Mouse (Mus musculus) stomach, embryonic 14.5 days (tissue): ENCODE results near the gene Hdgfl1. TPM values are rescaled to one million over a fixed set of nuclear protein-coding genes. Genes with fewer than 3 reads are reported as not detected.

Source experiments
- ATAC-seq: fragments of 200-750 bp; cut with Nextera tagmentation; 2 replicates; pipeline ENCODE4 v1.8.0; 2017; ENCODE audit warnings: low read depth, moderate TSS enrichment; ENCODE audit not compliant: insufficient number of reproducible peaks, insufficient read depth, low FRiP score
- H3K27ac ChIP-seq: fragments of 300-500 bp; sonication (generic); 2 replicates; pipeline ENCODE4 v1.5.1; 2014; ENCODE audit warnings: mild to moderate bottlenecking, low read length, moderate library complexity, mixed read lengths
- H3K27me3 ChIP-seq: fragments of 300-500 bp; sonication (generic); 2 replicates; pipeline ENCODE4 v1.6.1; 2014; ENCODE audit warnings: low read length, control low read depth, mixed read lengths; ENCODE audit not compliant: control insufficient read depth, insufficient read depth
- H3K36me3 ChIP-seq: fragments of 300-500 bp; sonication (generic); 2 replicates; pipeline ENCODE4 v1.6.1; 2014; ENCODE audit warnings: mild to moderate bottlenecking, control low read depth, low read length, moderate library complexity, mixed read lengths; ENCODE audit not compliant: control insufficient read depth, insufficient read depth
- H3K4me1 ChIP-seq: fragments of 300-500 bp; sonication (generic); 2 replicates; pipeline ENCODE4 v1.6.1; 2014; ENCODE audit warnings: low read length, control low read depth, mixed read lengths; ENCODE audit not compliant: control insufficient read depth, insufficient read depth
- H3K4me2 ChIP-seq: fragments of 300-500 bp; sonication (generic); replicated peaks from 2 replicates; pipeline ENCODE4 v1.6.1; 2014; ENCODE audit warnings: low read depth, low read length, control low read depth
- H3K4me3 ChIP-seq: fragments of 300-500 bp; sonication (generic); 2 replicates; pipeline ENCODE4 v1.5.1; 2014; ENCODE audit warnings: low read depth, low read length, control low read depth
- H3K9ac ChIP-seq: fragments of 300-500 bp; sonication (generic); replicated peaks from 2 replicates; pipeline ENCODE4 v1.6.1; 2014; ENCODE audit warnings: low read depth, mild to moderate bottlenecking, control low read depth, low read length, moderate library complexity, mixed read lengths
- H3K9me3 ChIP-seq: fragments of 300-500 bp; sonication (generic); 2 replicates; pipeline ENCODE4 v1.6.1; 2016; ENCODE audit warnings: low read depth, low read length, control low read depth; ENCODE audit not compliant: control insufficient read depth
- WGBS: fragments of 180-500 bp; shearing (Covaris S2); extraction: QIAGEN DNeasy Blood & Tissue Kit; methylation state at CpG from one replicate; pipeline ENCODE4 v1.1.7; 2014; 5-methylcytosine and 5-hydroxymethylcytosine counted together
- polyA plus RNA-seq: library from polyadenylated mRNA; unstranded; fragments of >200 nt; fragmentation: Nextera tagmentation; extraction: Ambion mirVana; gene quantifications from 2 replicates; pipeline ENCODE4 v1.2.1, GENCODE M21; 2014

Hdgfl1 gene
- polyA plus RNA-seq, 1 experiment from 2014 or later = not detected

DNA sequence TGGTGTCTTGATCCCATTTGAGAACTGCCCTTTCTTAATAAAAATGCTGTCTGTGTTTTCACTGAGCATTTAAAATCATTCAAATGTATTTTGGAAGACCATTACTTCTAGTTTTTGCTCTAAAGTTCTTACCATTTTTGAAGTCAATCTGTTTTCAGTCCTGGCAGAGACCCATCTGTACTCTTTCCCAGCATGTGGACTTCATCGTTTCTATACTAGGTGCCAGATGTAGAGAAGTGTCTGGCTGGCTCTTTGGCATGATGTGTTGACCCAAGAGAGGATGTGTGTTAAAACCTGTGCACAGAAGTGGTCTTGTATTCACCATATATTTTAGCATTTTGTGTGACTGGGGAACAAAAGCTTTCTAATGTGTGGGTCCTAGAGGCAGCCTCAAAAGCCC is 25.9 kb downstream of the Hdgfl1 start:
- Histone ChIP-seq H3K27ac (no peak overlapping the region), H3K4me2 (no peak overlapping the region), H3K27me3 (no peaks in the 10 kb centered on the region), H3K4me1 (no peaks in the 10 kb centered on the region), H3K9me3 (no peaks in the 10 kb centered on the region), H3K36me3 (no peaks in the 10 kb centered on the region), H3K4me3 (no peak overlapping the region), H3K9ac (no peak overlapping the region)
- WGBS = 62% methylated on average over 1 of the region's 1 CpGs
- no peak for ATAC-seq

DNA sequence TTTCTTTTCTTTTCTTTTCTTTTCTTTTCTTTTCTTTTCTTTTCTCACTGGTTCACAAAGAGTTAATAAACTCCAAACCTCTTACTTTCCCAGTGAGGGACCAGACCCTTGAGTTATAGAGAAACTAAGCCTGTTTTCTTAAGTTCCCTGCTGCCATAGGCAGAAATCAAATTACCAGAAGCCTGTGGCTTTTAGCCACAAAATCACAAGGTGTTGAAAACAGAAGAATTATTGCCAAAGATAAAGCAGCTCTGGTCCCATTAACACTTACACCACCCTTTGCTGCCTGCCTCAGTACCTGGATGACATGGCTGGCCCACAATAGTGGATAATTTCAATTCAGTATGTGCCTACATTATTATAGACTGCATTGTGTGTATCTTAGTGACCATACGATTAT is 35.0 kb downstream of the Hdgfl1 start:
- H3K9ac ChIP-seq = no peak overlapping the region
- WGBS = 77% methylated on average over 1 of the region's 1 CpGs
- H3K9me3 ChIP-seq = no peaks in the 10 kb centered on the region
- no peaks in the 10 kb centered on the region for H3K36me3 ChIP-seq
- no peak overlapping the region for H3K4me3 ChIP-seq
- no peaks in the 10 kb centered on the region for H3K27me3 ChIP-seq
- no peak for ATAC-seq
- no peaks in the 10 kb centered on the region for H3K4me1 ChIP-seq
- no peak overlapping the region for H3K4me2 ChIP-seq
- H3K27ac ChIP-seq = no peak overlapping the region

DNA sequence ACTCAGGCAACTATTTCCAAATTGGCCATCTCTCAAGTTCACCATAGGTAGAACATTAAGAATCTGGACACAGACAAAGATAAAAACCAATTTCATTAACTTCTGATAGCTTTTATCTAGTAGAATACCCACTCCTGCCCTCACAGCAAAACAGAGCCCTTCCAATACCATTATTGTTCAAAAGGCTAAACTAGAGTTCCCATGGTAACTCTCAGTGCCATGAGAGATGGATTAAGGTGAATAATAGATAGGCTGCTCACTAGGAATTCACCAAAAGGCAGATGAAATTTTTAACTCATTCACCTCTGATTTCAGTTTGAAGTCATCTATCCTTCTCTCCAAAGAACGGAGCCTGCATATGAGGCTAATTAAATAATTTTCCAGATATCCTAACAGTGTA is 45.7 kb downstream of the Hdgfl1 start:
- Histone ChIP-seq H3K9ac (no peak overlapping the region), H3K36me3 (no peaks in the 10 kb centered on the region), H3K27ac (no peak overlapping the region), H3K4me2 (no peak overlapping the region), H3K9me3 (no peaks in the 10 kb centered on the region), H3K4me1 (no peaks in the 10 kb centered on the region), H3K27me3 (no peaks in the 10 kb centered on the region), H3K4me3 (no peak overlapping the region)
- 92% methylated on average over 1 of the region's 1 CpGs for WGBS
- no peak for ATAC-seq

DNA sequence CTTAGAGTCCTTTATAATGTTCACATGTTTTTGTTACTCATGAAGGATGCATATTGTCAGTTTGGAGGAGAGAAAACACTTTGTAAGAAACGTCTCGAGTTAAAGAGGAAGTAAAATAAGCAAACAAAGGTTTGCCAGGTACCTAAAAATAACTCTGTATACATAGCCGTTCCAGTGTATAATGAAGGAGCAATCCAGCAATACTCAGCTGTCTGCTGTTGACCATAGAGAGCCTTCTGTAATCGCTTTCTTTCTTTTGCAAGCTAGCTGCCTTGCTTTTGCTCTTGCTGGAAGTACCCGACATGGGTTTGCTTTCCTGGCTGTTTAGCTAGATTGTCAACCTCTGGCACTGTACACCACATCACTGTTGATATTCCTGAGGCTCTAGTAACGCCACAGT is 48.6 kb downstream of the Hdgfl1 start:
- 17% methylated on average over 6 of the region's 6 CpGs for WGBS
- Histone ChIP-seq H3K4me1 (no peaks in the 10 kb centered on the region), H3K36me3 (no peaks in the 10 kb centered on the region), H3K4me3 (no peak overlapping the region), H3K9me3 (no peaks in the 10 kb centered on the region), H3K27me3 (no peaks in the 10 kb centered on the region), H3K27ac (no peak overlapping the region), H3K4me2 (no peak overlapping the region), H3K9ac (no peak overlapping the region)
- 0 out of 2 replicates have a peak, but pooled peaks have one; percentile 49 for ATAC-seq

DNA sequence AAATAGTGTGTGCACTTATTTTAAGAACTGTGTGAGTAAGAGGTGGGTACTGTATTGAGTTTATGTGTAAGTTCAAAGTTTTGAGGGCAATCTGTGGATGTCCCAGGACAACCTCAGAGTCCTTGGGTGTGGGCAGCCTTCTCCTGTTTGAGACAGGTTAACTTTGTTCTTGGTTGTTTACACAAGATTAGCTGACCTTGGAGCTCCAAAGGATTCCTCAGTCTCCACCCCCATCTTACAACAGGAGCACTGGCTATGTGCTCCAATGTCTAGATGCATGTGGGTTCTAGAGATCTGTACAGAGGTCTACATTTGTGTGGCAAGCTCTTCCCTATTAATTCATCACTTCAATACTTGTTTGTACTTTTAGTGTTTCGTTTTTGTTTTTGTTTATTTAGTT is 49.0 kb downstream of the Hdgfl1 start:
- Histone ChIP-seq H3K9me3 (no peaks in the 10 kb centered on the region), H3K27me3 (no peaks in the 10 kb centered on the region), H3K9ac (no peak overlapping the region), H3K4me3 (no peak overlapping the region), H3K36me3 (no peaks in the 10 kb centered on the region), H3K4me2 (no peak overlapping the region), H3K4me1 (no peaks in the 10 kb centered on the region), H3K27ac (no peak overlapping the region)
- WGBS = 56% methylated on average over 1 of the region's 1 CpGs
- ATAC-seq = no peak; the same call in 1 of the 2 replicates

DNA sequence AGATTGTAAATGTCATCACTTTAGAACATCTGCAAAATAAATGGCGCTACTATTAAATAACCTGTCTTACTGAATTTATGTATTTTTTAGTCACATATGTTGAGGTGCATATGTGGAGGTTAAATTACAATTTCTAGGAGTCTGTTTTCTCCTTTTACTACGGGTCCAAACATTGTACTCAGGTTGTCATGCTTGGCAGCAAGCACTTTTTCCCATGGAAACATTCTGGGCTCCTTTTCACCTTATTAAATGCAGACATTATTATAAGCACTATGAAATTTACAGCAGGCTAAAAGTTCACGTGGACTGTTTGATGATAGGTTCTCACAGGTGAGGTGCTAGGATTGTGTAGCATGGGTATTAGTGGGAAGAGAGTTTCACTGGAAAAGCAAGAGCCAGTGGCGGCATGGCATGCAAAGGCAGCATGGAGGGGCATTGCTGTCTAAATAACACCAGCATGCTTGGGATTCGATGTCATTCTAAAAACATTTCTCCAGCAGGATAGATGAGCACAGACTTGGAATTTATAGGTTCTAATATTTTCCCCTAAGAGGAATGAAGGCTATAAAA is 50.7 kb downstream of the Hdgfl1 start:
- no peak overlapping the region for H3K27ac ChIP-seq
- no peaks in the 10 kb centered on the region for H3K36me3 ChIP-seq
- no peak overlapping the region for H3K4me3 ChIP-seq
- ATAC-seq = no peak
- H3K9me3 ChIP-seq = no peaks in the 10 kb centered on the region
- H3K4me1 ChIP-seq = no peaks in the 10 kb centered on the region
- WGBS = 72% methylated on average over 5 of the region's 5 CpGs
- no peak overlapping the region for H3K4me2 ChIP-seq
- no peak overlapping the region for H3K9ac ChIP-seq
- no peaks in the 10 kb centered on the region for H3K27me3 ChIP-seq
